Mouse (Mus musculus) cerebellum, adult 11-12 months (tissue): ENCODE data around the gene Pcp4l1.
"Not testable (repeated sequence)": the region's sequence is repeated elsewhere in the genome, so short reads cannot be mapped to it uniquely, and the experiment has no call there.

ENCODE experiments used
- DNase-seq: peaks from one replicate; pipeline ENCODE4 v3.0.0; 2022

Gene Pcp4l1

GRCm38 (mm10) chr1:171195887-171196397, at the start of gene Pcp4l1:
TSS of gene Pcp4l1 (minus strand) at chr1:171196268.
- DNase-seq = peak; percentile 37

GRCm38 (mm10) chr1:171245353-171245752, 49.3 kb upstream of the Pcp4l1 start:
- no peak for DNase-seq

DNA sequence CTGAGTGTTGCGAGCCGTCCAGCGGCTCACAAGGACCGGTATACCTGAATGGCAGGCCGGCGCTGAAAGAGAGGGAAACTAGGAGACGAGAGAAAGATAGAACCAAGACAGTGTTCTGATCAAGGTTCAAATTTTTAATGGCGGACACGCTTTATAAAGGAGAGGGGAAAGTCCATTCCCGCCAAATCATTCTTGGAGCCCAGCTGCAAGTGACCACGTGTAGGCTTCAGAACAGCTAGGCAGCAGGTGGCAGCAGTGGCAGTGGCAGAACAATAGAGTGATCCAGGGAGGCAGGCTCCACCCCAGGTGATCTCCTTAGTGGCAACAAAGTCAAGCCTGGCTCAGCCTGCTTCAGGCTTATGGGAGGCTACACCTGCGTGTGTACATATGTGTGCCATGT, 45.9 kb upstream of the Pcp4l1 start:
- DNase-seq = not testable (repeated sequence)

DNA sequence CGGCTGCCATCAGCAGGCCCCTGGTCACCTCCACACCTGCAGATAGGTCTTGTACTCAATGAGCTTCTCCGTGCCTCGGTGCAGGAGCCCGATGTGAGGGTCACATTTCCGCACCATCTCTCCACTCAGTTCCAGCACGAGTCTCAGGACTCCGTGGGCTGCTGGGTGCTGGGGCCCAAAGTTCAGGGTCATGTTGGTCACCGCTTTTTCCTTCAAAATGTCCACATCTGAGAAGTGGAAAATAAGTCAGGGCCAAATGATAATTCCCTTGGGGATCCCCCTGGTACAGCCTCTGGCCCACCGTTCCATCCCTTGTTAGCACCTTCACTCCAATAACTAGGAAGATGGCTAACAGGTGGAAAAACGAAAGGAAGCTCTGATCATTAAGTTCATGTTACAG, 44.8 kb upstream of the Pcp4l1 start:
- DNase-seq = no peak

DNA sequence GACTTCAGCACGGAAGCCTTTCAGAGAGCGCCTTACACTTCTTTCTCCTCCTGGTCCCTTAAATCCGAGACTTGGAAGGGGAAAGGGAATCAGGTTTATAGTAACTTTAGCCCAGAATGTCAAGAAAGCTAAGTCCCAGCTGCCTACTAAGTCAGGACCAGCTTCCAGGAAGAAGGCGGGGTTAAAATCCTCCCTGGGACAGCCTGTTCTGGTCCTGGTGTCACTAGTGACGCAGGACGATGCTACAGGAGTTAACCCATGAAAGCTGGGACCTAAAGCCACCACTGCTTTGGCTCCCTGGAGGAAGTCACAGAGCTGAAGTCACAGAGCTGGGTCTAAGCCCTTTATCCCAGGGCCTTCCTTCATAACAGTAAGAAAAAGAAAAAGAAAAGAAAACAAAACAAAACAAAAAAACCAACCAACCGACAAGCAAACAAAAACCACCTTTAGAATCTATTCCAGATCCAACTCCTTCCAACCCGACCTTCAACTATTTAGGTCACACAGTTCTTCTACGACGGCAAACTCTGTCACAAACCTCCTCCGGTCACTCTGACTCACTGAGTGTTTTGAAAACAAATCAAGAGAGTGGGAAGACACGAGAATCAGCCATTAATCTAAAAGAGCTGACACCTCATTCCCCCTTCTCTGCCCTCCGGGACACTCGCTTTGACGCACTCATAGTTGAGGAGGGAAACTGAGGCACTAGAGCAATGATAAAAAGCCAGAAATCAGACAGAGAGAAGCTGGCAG, 44.1 kb upstream of the Pcp4l1 start:
- no peak for DNase-seq

DNA sequence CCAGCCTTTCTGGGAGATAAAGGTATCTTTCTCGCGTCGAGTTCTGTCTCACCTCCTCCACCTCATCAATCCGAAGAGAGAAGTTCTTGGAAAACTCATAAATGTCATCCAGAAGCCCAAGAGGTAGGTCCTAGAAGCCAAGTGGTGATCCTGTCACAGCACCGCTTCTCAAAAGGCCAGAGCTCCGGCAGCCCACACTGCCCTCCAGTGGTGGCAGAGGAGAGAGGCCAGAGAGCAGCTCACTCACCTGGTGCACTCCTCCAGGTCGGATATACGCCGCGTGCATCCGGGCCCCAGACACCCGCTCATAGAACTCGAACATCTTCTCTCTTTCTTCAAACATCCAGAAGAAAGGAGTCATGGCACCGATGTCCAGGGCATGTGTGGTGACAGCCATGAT, 42.4 kb upstream of the Pcp4l1 start:
- no peak for DNase-seq

GRCm38 (mm10) chr1:171237438-171237837, 41.4 kb upstream of the Pcp4l1 start:
- no peak for DNase-seq

DNA sequence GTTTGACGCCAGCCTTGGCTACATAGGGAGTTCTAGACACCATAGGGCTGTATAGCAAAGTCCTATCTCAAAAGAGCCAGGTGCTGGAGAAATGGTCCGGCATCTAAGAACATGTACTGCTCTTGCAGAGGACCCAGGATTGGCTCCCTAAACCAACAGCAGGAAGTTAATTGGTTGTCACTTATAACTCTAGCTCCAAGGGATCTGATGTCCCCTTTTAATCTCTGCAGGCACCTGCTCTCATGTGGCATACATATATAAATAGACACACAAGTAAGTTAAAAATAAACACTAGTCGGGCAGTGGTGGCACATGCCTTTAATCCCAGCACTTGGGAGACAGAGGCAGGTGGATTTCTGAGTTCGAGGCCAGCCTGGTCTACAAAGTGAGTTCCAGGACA, 39.7 kb upstream of the Pcp4l1 start:
- DNase-seq = no peak

- DNase-seq = no peak
These were observed 38.5 kb upstream of the Pcp4l1 start for GRCm38 (mm10) chr1:171234538-171234937.

DNA sequence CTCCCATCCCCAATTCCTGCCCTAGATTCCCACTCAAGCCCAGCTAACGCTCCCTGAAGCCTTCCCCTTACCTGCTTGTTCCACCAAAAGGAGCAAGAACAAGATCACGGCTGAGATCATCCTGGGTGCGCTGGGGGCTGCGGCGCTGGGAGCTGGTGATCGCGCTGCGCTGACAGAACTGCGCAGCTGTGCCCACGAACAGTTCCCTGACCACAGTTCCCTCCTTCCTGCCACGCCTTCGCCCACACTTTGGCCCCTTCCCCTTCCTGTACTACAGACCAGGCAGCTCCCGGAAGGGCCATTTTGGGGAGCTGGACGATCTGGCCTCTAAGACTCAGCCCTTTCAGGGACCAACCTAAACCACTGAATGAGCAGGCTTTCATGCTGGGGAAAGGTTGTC, 38.1 kb upstream of the Pcp4l1 start, which contains the start of gene Fcer1g:
Fcer1g (minus strand) TSS at position 240 of the 400 bp plus-strand sequence.
- no peak for DNase-seq

- no peak for DNase-seq
These were observed 37.0 kb upstream of the Pcp4l1 start for GRCm38 (mm10) chr1:171232800-171233730.

DNA sequence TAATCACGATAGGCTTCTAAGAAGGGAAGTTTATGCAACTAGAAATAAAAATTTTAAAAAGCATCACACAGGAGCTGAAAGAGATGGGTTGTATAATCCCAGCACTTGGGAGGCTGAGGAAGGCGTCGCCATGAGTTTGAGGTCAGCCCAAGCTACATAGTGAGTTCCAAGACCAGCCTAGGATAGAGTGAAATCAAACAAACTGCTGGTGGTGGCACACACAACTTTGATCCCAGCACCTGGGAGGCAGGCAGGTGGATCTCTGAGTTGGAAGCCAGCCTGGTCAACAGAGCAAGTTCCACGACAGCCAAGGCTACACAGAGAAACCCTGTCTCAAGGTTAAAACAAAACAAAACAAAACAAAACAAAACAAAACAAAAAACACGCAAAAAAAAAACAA, 36.3 kb upstream of the Pcp4l1 start:
- DNase-seq = no peak

DNA sequence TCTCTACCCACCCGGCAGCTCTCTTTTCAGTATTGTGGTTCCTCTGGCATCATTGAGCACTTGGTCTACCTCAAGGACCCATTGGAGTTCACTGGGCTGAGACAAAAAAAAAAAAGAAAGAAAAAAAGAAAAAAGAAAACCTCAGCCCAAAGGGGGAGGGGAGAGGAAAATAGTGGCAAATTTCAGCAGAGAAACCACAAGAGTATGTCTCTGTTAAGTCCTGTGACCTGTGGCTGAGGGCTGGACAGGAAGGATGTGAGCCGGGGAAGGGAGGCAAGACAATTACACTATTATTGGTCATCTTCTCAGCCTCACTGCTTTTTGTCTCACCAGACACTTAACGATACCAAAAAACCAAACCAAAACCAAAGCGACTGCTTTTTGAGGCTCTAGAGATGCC, 35.8 kb upstream of the Pcp4l1 start:
- no peak for DNase-seq

- DNase-seq = no peak
These were observed 34.1 kb upstream of the Pcp4l1 start for GRCm38 (mm10) chr1:171230215-171230614.

- no peak for DNase-seq
These were observed 33.7 kb upstream of the Pcp4l1 start for GRCm38 (mm10) chr1:171229750-171230149.

- DNase-seq = no peak
These were observed 31.8 kb upstream of the Pcp4l1 start for GRCm38 (mm10) chr1:171227879-171228278.

- no peak for DNase-seq
These were observed 30.7 kb upstream of the Pcp4l1 start for GRCm38 (mm10) chr1:171226780-171227179.

DNA sequence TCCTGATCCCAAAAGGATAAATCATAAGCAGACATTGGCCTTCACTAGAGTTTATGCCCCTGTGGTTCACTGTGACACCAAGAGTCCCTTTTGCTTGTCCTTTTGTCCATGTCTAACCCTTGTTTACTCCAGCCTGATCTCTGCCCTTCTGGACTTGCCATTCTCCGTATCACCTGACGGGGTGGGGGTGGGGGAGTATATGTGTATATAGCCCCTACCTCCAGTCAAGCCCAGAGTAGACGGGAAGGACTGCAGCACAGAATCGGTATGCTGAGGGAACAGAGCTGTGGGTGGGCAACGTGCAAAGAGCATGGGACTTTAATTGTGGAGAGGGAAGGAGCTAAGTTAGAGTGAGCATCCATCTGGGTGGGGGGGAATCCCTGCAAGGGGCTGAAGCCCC, 28.8 kb upstream of the Pcp4l1 start, which contains the start of gene Apoa2:
Apoa2 (plus strand) TSS at position 198 of the 400 bp plus-strand sequence.
- DNase-seq = no peak

DNA sequence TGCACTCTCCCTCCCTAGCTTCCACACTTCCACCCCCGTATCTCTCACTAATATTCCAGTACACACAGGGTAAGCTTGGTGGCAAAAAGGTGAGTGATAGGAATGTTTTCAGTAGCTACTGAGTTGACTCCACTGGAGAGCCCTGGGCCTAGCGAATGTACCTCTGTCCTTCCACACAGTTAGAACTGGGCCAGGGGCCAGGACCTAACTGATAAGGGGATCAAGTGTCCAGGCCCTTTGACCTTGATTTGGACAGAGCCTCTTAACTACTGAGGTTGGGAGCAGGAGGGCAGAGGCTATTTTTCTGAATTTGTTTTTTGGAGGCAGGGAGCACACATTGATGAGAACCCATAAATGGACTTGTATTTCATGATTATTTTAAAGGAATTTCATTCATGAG, 27.7 kb upstream of the Pcp4l1 start:
- DNase-seq = peak; percentile 38

DNA sequence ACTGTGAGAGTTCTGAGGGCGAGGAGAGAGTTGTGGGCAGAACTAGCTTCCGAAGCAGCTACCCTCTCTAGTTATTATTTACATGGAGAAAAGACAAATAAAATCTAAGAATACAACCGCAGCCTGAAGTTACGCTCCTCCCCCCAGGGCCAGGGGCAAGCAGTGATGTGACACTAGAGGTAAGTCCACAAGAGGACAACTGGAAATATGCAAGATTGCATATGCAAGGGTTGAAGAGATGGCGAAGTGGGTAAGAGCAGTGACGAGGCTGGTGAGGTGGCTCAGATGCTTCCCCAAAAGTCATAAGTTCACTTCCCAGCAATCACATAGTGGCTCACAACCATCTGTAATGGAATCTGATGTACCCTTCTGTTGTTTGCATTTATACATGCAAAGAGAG, 27.1 kb upstream of the Pcp4l1 start:
- peak; percentile 39 for DNase-seq

DNA sequence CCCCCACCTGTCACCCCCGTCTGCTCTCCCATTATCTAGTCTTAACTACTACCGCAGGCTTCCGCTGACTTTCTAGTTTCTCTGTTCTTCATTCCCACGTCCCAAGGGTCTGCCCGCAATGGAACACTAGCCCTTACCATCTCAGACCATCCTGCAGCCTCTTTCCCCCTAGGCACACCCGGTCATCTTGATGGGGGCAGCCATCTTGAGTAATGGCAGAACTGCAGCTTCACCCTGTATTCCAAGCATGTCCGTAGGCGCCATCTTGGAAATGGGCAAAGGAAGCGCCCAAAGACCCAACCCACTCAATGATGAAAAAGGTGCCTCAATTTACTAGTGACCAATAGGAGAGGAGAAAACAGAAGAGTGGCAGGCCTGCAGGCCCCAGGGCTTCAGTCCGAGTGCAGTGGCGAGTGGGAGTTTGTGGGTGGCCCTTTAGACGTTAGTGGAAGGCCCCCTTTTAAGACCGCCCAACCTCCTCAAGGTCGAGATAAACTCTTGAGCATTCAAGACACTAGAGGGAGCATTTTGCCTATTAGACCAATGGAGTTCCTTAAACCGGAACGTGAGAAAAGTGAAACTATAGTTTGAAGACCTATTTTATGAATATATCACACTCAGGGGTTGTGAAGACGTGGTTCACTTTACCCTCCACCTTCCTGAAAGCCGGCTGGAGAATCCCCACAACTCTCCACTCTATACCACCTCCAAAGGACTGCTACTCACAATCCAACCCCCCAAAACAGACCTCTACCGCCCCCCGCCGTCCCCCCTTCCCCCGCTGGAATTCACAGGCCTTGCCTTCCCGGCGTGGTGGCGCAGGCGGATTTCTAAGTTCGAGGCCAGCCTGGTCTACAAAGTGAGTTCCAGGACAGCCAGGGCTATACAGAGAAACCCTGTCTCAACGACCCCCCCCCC, 26.4 kb upstream of the Pcp4l1 start, which contains the start of gene Tomm40l:
Tomm40l (minus strand) TSS at position 277 of the 918 bp plus-strand sequence.
- DNase-seq = peak; percentile 98
